Mouse (Mus musculus): ENCODE results near the gene Gm15217. TPM values are rescaled to one million over a fixed set of nuclear protein-coding genes. Genes with fewer than 3 reads are reported as not detected.
A peak's percentile ranks its signal among the peaks of the same experiment; 100 is the strongest.

Gm15217 gene
- polyA plus RNA-seq, 1 experiment from 2014 or later = not detected

- H3K9me3 ChIP-seq (ENCODE audit: control insufficient read depth) = no peaks in the 10 kb centered on the region
- H3K4me3 ChIP-seq (ENCODE audit: low read depth, low read length) = peak overlapping the region; percentile 62
- H3K27me3 ChIP-seq (replicated peaks; ENCODE audit: control insufficient read depth, insufficient read depth, low read length) = peaks cover 52% of the 10 kb centered on the region
- no peaks in the 10 kb centered on the region for H3K36me3 ChIP-seq (ENCODE audit: control insufficient read depth, insufficient read depth)
- 1% methylated on average over 39 of the region's 39 CpGs for WGBS
- H3K27ac ChIP-seq (ENCODE audit: low read depth, low read length) = peak overlapping the region; percentile 10
- ATAC-seq = no peak
- peak overlapping the region; percentile 85 for H3K4me2 ChIP-seq (replicated peaks; ENCODE audit: low read depth)
- H3K9ac ChIP-seq (ENCODE audit: low read depth, low read length) = peak overlapping the region; percentile 35; the same call in 1 of the 2 replicates
- TF ChIP-seq CTCF (IDR thresholded peaks at IDR 0.05; ENCODE audit: low read depth) = no peak
- no peaks in the 10 kb centered on the region for H3K4me1 ChIP-seq (replicated peaks; ENCODE audit: control insufficient read depth, insufficient read depth, low read length)
These were observed 6.7 kb downstream of the Gm15217 start for GRCm38 (mm10) chr14:46385701-46386477.

- no peaks in the 10 kb centered on the region for H3K4me1 ChIP-seq (replicated peaks; ENCODE audit: control insufficient read depth, insufficient read depth, low read length)
- ATAC-seq = no peak
These were observed 7.5 kb downstream of the Gm15217 start for GRCm38 (mm10) chr14:46386478-46387356.

GRCm38 (mm10) chr14:46387357-46387671 is 8.1 kb downstream of the Gm15217 start:
- peak overlapping the region; percentile 62 for H3K4me3 ChIP-seq (ENCODE audit: low read depth, low read length)
- peaks cover 56% of the 10 kb centered on the region for H3K27me3 ChIP-seq (replicated peaks; ENCODE audit: control insufficient read depth, insufficient read depth, low read length)
- under 1% methylated on average over 27 of the region's 27 CpGs for WGBS
- no peaks in the 10 kb centered on the region for H3K4me1 ChIP-seq (replicated peaks; ENCODE audit: control insufficient read depth, insufficient read depth, low read length)
- H3K36me3 ChIP-seq (ENCODE audit: control insufficient read depth, insufficient read depth) = no peaks in the 10 kb centered on the region
- H3K27ac ChIP-seq (ENCODE audit: low read depth, low read length) = no peak overlapping the region
- no peaks in the 10 kb centered on the region for H3K9me3 ChIP-seq (ENCODE audit: control insufficient read depth)
- peak; percentile 73 for ATAC-seq
- peak overlapping the region; percentile 85 for H3K4me2 ChIP-seq (replicated peaks; ENCODE audit: low read depth)
- H3K9ac ChIP-seq (ENCODE audit: low read depth, low read length) = peak overlapping the region; percentile 31
- TF ChIP-seq CTCF (IDR thresholded peaks at IDR 0.05; ENCODE audit: low read depth) = no peak

More at GRCm38 (mm10) chr14:46386478-46387356, 7.5 kb downstream of the Gm15217 start:
- Histone ChIP-seq H3K4me3 (ENCODE audit: low read depth, low read length) (peak overlapping the region; percentile 62), H3K36me3 (ENCODE audit: control insufficient read depth, insufficient read depth) (no peaks in the 10 kb centered on the region), H3K4me2 (replicated peaks; ENCODE audit: low read depth) (peak overlapping the region; percentile 85), H3K9me3 (ENCODE audit: control insufficient read depth) (no peaks in the 10 kb centered on the region), H3K27me3 (replicated peaks; ENCODE audit: control insufficient read depth, insufficient read depth, low read length) (peaks cover 50% of the 10 kb centered on the region), H3K9ac (ENCODE audit: low read depth, low read length) (peak overlapping the region; percentile 35; the same call in 1 of the 2 replicates), H3K27ac (ENCODE audit: low read depth, low read length) (no peak overlapping the region)
- WGBS = 1% methylated on average over 28 of the region's 28 CpGs
- no peak for TF ChIP-seq CTCF (IDR thresholded peaks at IDR 0.05; ENCODE audit: low read depth)

GRCm38 (mm10) chr14:46387821-46388481 is 8.7 kb downstream of the Gm15217 start:
- peak overlapping the region; percentile 62 for H3K4me3 ChIP-seq (ENCODE audit: low read depth, low read length)

GRCm38 (mm10) chr14:46388636-46389035 is 9.4 kb downstream of the Gm15217 start:
- H3K9me3 ChIP-seq (ENCODE audit: control insufficient read depth) = no peaks in the 10 kb centered on the region
- peak overlapping the region; percentile 54 for H3K27ac ChIP-seq (ENCODE audit: low read depth, low read length)
- peaks cover 59% of the 10 kb centered on the region for H3K27me3 ChIP-seq (replicated peaks; ENCODE audit: control insufficient read depth, insufficient read depth, low read length)
- H3K9ac ChIP-seq (ENCODE audit: low read depth, low read length) = peak overlapping the region; percentile 31
- ATAC-seq = no peak
- no peaks in the 10 kb centered on the region for H3K4me1 ChIP-seq (replicated peaks; ENCODE audit: control insufficient read depth, insufficient read depth, low read length)
- peak overlapping the region; percentile 62 for H3K4me3 ChIP-seq (ENCODE audit: low read depth, low read length)
- peak; percentile 67 for TF ChIP-seq CTCF (IDR thresholded peaks at IDR 0.05; ENCODE audit: low read depth)
- under 1% methylated on average over 27 of the region's 27 CpGs for WGBS
- no peaks in the 10 kb centered on the region for H3K36me3 ChIP-seq (ENCODE audit: control insufficient read depth, insufficient read depth)
- H3K4me2 ChIP-seq (replicated peaks; ENCODE audit: low read depth) = peak overlapping the region; percentile 85

More at GRCm38 (mm10) chr14:46387821-46388481, 8.7 kb downstream of the Gm15217 start:
- Histone ChIP-seq H3K4me1 (replicated peaks; ENCODE audit: control insufficient read depth, insufficient read depth, low read length) (no peaks in the 10 kb centered on the region), H3K27ac (ENCODE audit: low read depth, low read length) (peak overlapping the region; percentile 54), H3K36me3 (ENCODE audit: control insufficient read depth, insufficient read depth) (no peaks in the 10 kb centered on the region), H3K9ac (ENCODE audit: low read depth, low read length) (peak overlapping the region; percentile 31), H3K4me2 (replicated peaks; ENCODE audit: low read depth) (peak overlapping the region; percentile 85), H3K27me3 (replicated peaks; ENCODE audit: control insufficient read depth, insufficient read depth, low read length) (peaks cover 61% of the 10 kb centered on the region), H3K9me3 (ENCODE audit: control insufficient read depth) (no peaks in the 10 kb centered on the region)
- peak; percentile 44 for TF ChIP-seq CTCF (IDR thresholded peaks at IDR 0.05; ENCODE audit: low read depth)
- WGBS = under 1% methylated on average over 41 of the region's 41 CpGs
- ATAC-seq = peak; percentile 19; the same call in 1 of the 2 replicates

Data from intestine, postnatal 0 days (tissue).